21 mouse cellular contexts compared by ENCODE assay signal in genomic region chr9:20995069-20995468, GRCm38 (mm10). TPM values are rescaled to one million over a fixed set of nuclear protein-coding genes. Genes with fewer than 3 reads are reported as not detected.
A peak's percentile ranks its signal among the peaks of the same experiment; 100 is the strongest.
DNase-seq lines count a peak whose midpoint lies in the region; ATAC-seq and TF ChIP-seq lines count a peak whose summit lies in the region.
"Had no signal": no experiment of that assay in that cellular context is flagged by ENCODE, and none has a peak within 500 bp of the region (broad histone marks: within the 10 kb centered on the region; RNA-seq: fewer than 3 reads in every experiment).

No protein-coding gene starts in this region.

- peak; percentile 57 for TF ChIP-seq RAD21 in CH12.LX (IDR thresholded peaks at IDR 0.05; ENCODE audit: low read depth, low read length)

- no peak overlapping the region for H3K27ac ChIP-seq in liver, postnatal 0 days (ENCODE audit: low read depth)
- H3K27ac ChIP-seq in liver, embryonic 12.5 days, result no peak overlapping the region
- H3K27ac ChIP-seq in CH12.LX (ENCODE audit: insufficient read depth, low read depth), result no peak overlapping the region
- no peak overlapping the region for H3K27ac ChIP-seq in stomach, postnatal 0 days (replicated peaks)
- H3K27ac ChIP-seq: hindbrain, embryonic 10.5 days; macrophage; midbrain, embryonic 10.5 days had no signal

- peak; percentile 23 for TF ChIP-seq CTCF in liver, postnatal 0 days (IDR thresholded peaks at IDR 0.05; ENCODE audit: low read depth)
- peak in 1 of 2 experiments; percentile 53; a peak in 2 of 4 replicates for TF ChIP-seq CTCF in CH12.LX (conservative IDR thresholded peaks at IDR 0.05 in 1 of 2, IDR thresholded peaks at IDR 0.05 in 1 of 2; ENCODE audit: low read depth in 2 of 2, low read length in 2 of 2)
- peak; percentile 33 for TF ChIP-seq CTCF in stomach, postnatal 0 days (IDR thresholded peaks at IDR 0.05; ENCODE audit: low read depth)

- no peaks in the 10 kb centered on the region for H3K9me3 ChIP-seq in liver, postnatal 0 days (ENCODE audit: low read length)
- H3K9me3 ChIP-seq in liver, embryonic 12.5 days (replicated peaks), result no peaks in the 10 kb centered on the region
- H3K9me3 ChIP-seq in CH12.LX (replicated peaks; ENCODE audit: low read length), result no peaks in the 10 kb centered on the region
- no peaks in the 10 kb centered on the region for H3K9me3 ChIP-seq in stomach, postnatal 0 days (ENCODE audit: control insufficient read depth, low read length)
- H3K9me3 ChIP-seq: G1E; hindbrain, embryonic 10.5 days; midbrain, embryonic 10.5 days had no signal

- no peak for DNase-seq in liver, postnatal 0 days
- no peak for DNase-seq in CH12.LX (ENCODE audit: extremely low read depth)
- peak; percentile 87 for DNase-seq in kidney, adult 9 months
- DNase-seq in stomach, postnatal 0 days (ENCODE audit: low spot score), result no peak
- DNase-seq in thymus, postnatal 10 days (ENCODE audit: low spot score in 2 of 2), result no peak
- no peak for DNase-seq in left cerebral cortex, postnatal 10 days (ENCODE audit: extremely low spot score in 1 of 2, low spot score in 2 of 2)
- DNase-seq: adrenal gland, postnatal 14 days; cerebellum, adult 11 months; cerebellum, postnatal 10 days; forebrain, postnatal 0 days; gastrocnemius, postnatal 36 days; lung, adult 2 months; right cerebral cortex, postnatal 25 days; thymus, postnatal 36 days had no signal

- in situ Hi-C loops in CH12.LX (cut with MboI; ENCODE audit: low pct_ligation_motif_present, low pct_unique_long_range_greater_than_20kb, low sequenced_read_pairs), result no loop called here

- intact Hi-C loops in left cerebral cortex, postnatal 10 days (cut with DNase I), result no loop called here

- H3K4me1 ChIP-seq in liver, postnatal 0 days (ENCODE audit: insufficient read depth), result peaks cover 4% of the 10 kb centered on the region; the same call in 1 of the 2 replicates
- peaks cover 17% of the 10 kb centered on the region for H3K4me1 ChIP-seq in liver, embryonic 12.5 days
- H3K4me1 ChIP-seq in CH12.LX (ENCODE audit: control insufficient read depth in 1 of 2, insufficient read depth in 2 of 2), result peaks cover 0 to 34% of the 10 kb centered on the region in 2 experiments; a peak in 2 of 4 replicates
- H3K4me1 ChIP-seq in stomach, postnatal 0 days (replicated peaks; ENCODE audit: control insufficient read depth, insufficient read depth), result no peaks in the 10 kb centered on the region

- H3K9ac ChIP-seq in liver, postnatal 0 days (replicated peaks), result no peak overlapping the region
- H3K9ac ChIP-seq in liver, embryonic 12.5 days, result no peak overlapping the region
- H3K9ac ChIP-seq in CH12.LX (ENCODE audit: insufficient read depth, low read depth), result no peak overlapping the region
- no peak overlapping the region for H3K9ac ChIP-seq in stomach, postnatal 0 days (ENCODE audit: low read length)
- H3K9ac ChIP-seq: forebrain, postnatal 0 days had no signal

- no peak for TF ChIP-seq EP300 in liver, postnatal 0 days (IDR thresholded peaks at IDR 0.05; ENCODE audit: low read depth)
- TF ChIP-seq EP300 in CH12.LX (IDR thresholded peaks at IDR 0.05; ENCODE audit: low read length), result no peak
- no peak for TF ChIP-seq EP300 in stomach, postnatal 0 days (optimal IDR thresholded peaks at IDR 0.05)

- H3K4me2 ChIP-seq in liver, postnatal 0 days (ENCODE audit: low read depth, low read length), result no peak overlapping the region
- H3K4me2 ChIP-seq in liver, embryonic 12.5 days, result no peak overlapping the region
- no peak overlapping the region for H3K4me2 ChIP-seq in CH12.LX (ENCODE audit: insufficient read depth, low read depth, poor library complexity, severe bottlenecking)
- H3K4me2 ChIP-seq in stomach, postnatal 0 days (replicated peaks; ENCODE audit: low read depth), result no peak overlapping the region

- no peaks in the 10 kb centered on the region for H3K36me3 ChIP-seq in liver, postnatal 0 days (replicated peaks; ENCODE audit: insufficient read depth, low read length)
- no peaks in the 10 kb centered on the region for H3K36me3 ChIP-seq in liver, embryonic 12.5 days
- no peaks in the 10 kb centered on the region for H3K36me3 ChIP-seq in CH12.LX (replicated peaks in 1 of 2; ENCODE audit: control insufficient read depth in 1 of 2, insufficient read depth in 1 of 2, low read length in 1 of 2)
- no peaks in the 10 kb centered on the region for H3K36me3 ChIP-seq in stomach, postnatal 0 days (ENCODE audit: control insufficient read depth, insufficient read depth, low read length)
- H3K36me3 ChIP-seq: hindbrain, embryonic 10.5 days; midbrain, embryonic 10.5 days had no signal

- dilution Hi-C loops in CH12.LX (cut with MboI; ENCODE audit: extremely low pct_ligation_motif_present, extremely low pct_unique_long_range_greater_than_20kb, low sequenced_read_pairs), result no loop called here

- H3K27me3 ChIP-seq in liver, postnatal 0 days (ENCODE audit: insufficient read depth, low read length), result no peaks in the 10 kb centered on the region
- no peaks in the 10 kb centered on the region for H3K27me3 ChIP-seq in liver, embryonic 12.5 days (replicated peaks)
- H3K27me3 ChIP-seq in CH12.LX (replicated peaks), result no peaks in the 10 kb centered on the region
- no peaks in the 10 kb centered on the region for H3K27me3 ChIP-seq in stomach, postnatal 0 days (ENCODE audit: control insufficient read depth, insufficient read depth, low read length)

- no peak for TF ChIP-seq POLR2A in CH12.LX (IDR thresholded peaks at IDR 0.05; ENCODE audit: low read depth, low read length)

- no peak for ATAC-seq in liver, postnatal 0 days
- ATAC-seq in liver, embryonic 12.5 days, result no peak
- no peak for ATAC-seq in stomach, postnatal 0 days (ENCODE audit: low FRiP score, low TSS enrichment)
- ATAC-seq: forebrain, postnatal 0 days had no signal

- no peak overlapping the region for H3K4me3 ChIP-seq in liver, postnatal 0 days (ENCODE audit: low read depth, low read length)
- H3K4me3 ChIP-seq in liver, embryonic 12.5 days, result no peak overlapping the region
- H3K4me3 ChIP-seq in CH12.LX (replicated peaks in 1 of 3; ENCODE audit: low read depth in 2 of 3, low read length in 2 of 3, poor library complexity in 1 of 3), result no peak overlapping the region
- no peak overlapping the region for H3K4me3 ChIP-seq in stomach, postnatal 0 days (ENCODE audit: low read depth, low read length)
- H3K4me3 ChIP-seq: hindbrain, embryonic 10.5 days; midbrain, embryonic 10.5 days had no signal

- H3K79me2 ChIP-seq in CH12.LX (replicated peaks; ENCODE audit: control insufficient read depth, extremely low read depth, insufficient read depth, poor library complexity, severe bottlenecking), result no peaks in the 10 kb centered on the region

- WGBS in liver, postnatal 0 days (ENCODE audit: insufficient replicate concordance), result 71% methylated on average over 3 of the region's 3 CpGs
- WGBS in liver, embryonic 12.5 days (ENCODE audit: insufficient replicate concordance), result 61% methylated on average over 3 of the region's 3 CpGs
- 70% methylated on average over 3 of the region's 3 CpGs for WGBS in stomach, postnatal 0 days

TF ChIP-seq in CH12.LX, 34 proteins besides CTCF, POLR2A, EP300 and RAD21:
- TF ChIP-seq HCFC1 (IDR thresholded peaks at IDR 0.05; ENCODE audit: low read depth, low read length) (no peak), SMC3 (IDR thresholded peaks at IDR 0.05; ENCODE audit: low read depth, low read length) (peak; percentile 42)

RNA-seq across cellular contexts. Expression of gene Mrpl4, which starts 7.5 kb away (rescaled TPM):
- polyA plus RNA-seq in liver, postnatal 0 days (2015; fragmentation: Nextera tagmentation; extraction: Ambion mirVana), result 54.6 and 55.0 TPM in 2 replicates
- polyA plus RNA-seq in liver, embryonic 12.5 days (2016; fragmentation: Nextera tagmentation; extraction: Ambion mirVana), result 89.3 and 91.4 TPM in 2 replicates
- total RNA-seq in CH12.LX (2012; rRNA removed) (98.7 and 103 TPM in 2 replicates), CH12.LX (2014; rRNA removed) (42.1 and 43.9 TPM in 2 replicates)
- 83.6 and 94.8 TPM in 2 replicates for polyA plus RNA-seq in CH12.LX (2012; ENCODE audit: insufficient read length, low read depth)
- 87.3 and 90.2 TPM in 2 replicates for polyA plus RNA-seq in stomach, postnatal 0 days (2015; fragmentation: Nextera tagmentation; extraction: Ambion mirVana)
- total RNA-seq in left cerebral cortex, postnatal 10 days (2021), result 10 to 100 TPM; 53.3 to 56.0 TPM

RNA-seq across cellular contexts. Expression of gene S1pr2, which starts 18.5 kb away (rescaled TPM):
- polyA plus RNA-seq in liver, postnatal 0 days (2015; fragmentation: Nextera tagmentation; extraction: Ambion mirVana), result 2.4 and 3.1 TPM in 2 replicates
- polyA plus RNA-seq in liver, embryonic 12.5 days (2016; fragmentation: Nextera tagmentation; extraction: Ambion mirVana), result 6.6 and 6.7 TPM in 2 replicates
- 1.6 and 2.0 TPM in 2 replicates for total RNA-seq in CH12.LX (2012; rRNA removed)
- total RNA-seq in CH12.LX (2014; rRNA removed), result 0.84 and 1.3 TPM in 2 replicates
- 1.4 and 3.2 TPM in 2 replicates for polyA plus RNA-seq in CH12.LX (2012; ENCODE audit: insufficient read length, low read depth)
- polyA plus RNA-seq in stomach, postnatal 0 days (2015; fragmentation: Nextera tagmentation; extraction: Ambion mirVana), result 16.3 and 19.4 TPM in 2 replicates
- 1 to 10 TPM; 1.5 to 1.6 TPM for total RNA-seq in left cerebral cortex, postnatal 10 days (2021)

RNA-seq across cellular contexts. Expression of gene Icam1, which starts 20.7 kb away (rescaled TPM):
- polyA plus RNA-seq in liver, postnatal 0 days (2015; fragmentation: Nextera tagmentation; extraction: Ambion mirVana), result 12.7 and 13.6 TPM in 2 replicates
- polyA plus RNA-seq in liver, embryonic 12.5 days (2016; fragmentation: Nextera tagmentation; extraction: Ambion mirVana), result 9.9 TPM in 2 replicates
- total RNA-seq in CH12.LX (2012; rRNA removed) (128 and 202 TPM in 2 replicates), CH12.LX (2014; rRNA removed) (101 and 102 TPM in 2 replicates)
- polyA plus RNA-seq in CH12.LX (2012; ENCODE audit: insufficient read length, low read depth), result 64.2 and 70.6 TPM in 2 replicates
- polyA plus RNA-seq in stomach, postnatal 0 days (2015; fragmentation: Nextera tagmentation; extraction: Ambion mirVana), result 9.5 and 11.9 TPM in 2 replicates
- 1 to 10 TPM; 3.1 to 3.3 TPM for total RNA-seq in left cerebral cortex, postnatal 10 days (2021)

RNA-seq across cellular contexts. Expression of gene Icam4, which starts 34.1 kb away (rescaled TPM):
- 57.7 and 58.5 TPM in 2 replicates for polyA plus RNA-seq in liver, postnatal 0 days (2015; fragmentation: Nextera tagmentation; extraction: Ambion mirVana)
- polyA plus RNA-seq in liver, embryonic 12.5 days (2016; fragmentation: Nextera tagmentation; extraction: Ambion mirVana), result 231 and 238 TPM in 2 replicates
- total RNA-seq in CH12.LX (2012; rRNA removed), result 2.9 and 3.1 TPM in 2 replicates
- total RNA-seq in CH12.LX (2014; rRNA removed), result 1.1 and 1.2 TPM in 2 replicates
- polyA plus RNA-seq in CH12.LX (2012; ENCODE audit: insufficient read length, low read depth), result 0.72 and 0.96 TPM in 2 replicates
- polyA plus RNA-seq in stomach, postnatal 0 days (2015; fragmentation: Nextera tagmentation; extraction: Ambion mirVana), result 0.50 and 0.81 TPM in 2 replicates
- total RNA-seq in left cerebral cortex, postnatal 10 days (2021), result under 1 TPM in 1 of 2 experiments, not detected in 1; 0.63 TPM
- total RNA-seq: forebrain, postnatal 0 days; midbrain, postnatal 0 days; neutrophil, adult 5-6 weeks had no signal
- polyA plus RNA-seq: forebrain, postnatal 0 days; macrophage had no signal

RNA-seq across cellular contexts. Expression of gene Dnmt1, which starts 35.4 kb away (rescaled TPM):
- polyA plus RNA-seq in liver, postnatal 0 days (2015; fragmentation: Nextera tagmentation; extraction: Ambion mirVana), result 20.3 and 24.5 TPM in 2 replicates
- polyA plus RNA-seq in liver, embryonic 12.5 days (2016; fragmentation: Nextera tagmentation; extraction: Ambion mirVana), result 97.3 and 101 TPM in 2 replicates
- total RNA-seq in CH12.LX (2012; rRNA removed), result 121 and 130 TPM in 2 replicates
- 84.8 and 89.9 TPM in 2 replicates for total RNA-seq in CH12.LX (2014; rRNA removed)
- 145 and 190 TPM in 2 replicates for polyA plus RNA-seq in CH12.LX (2012; ENCODE audit: insufficient read length, low read depth)
- polyA plus RNA-seq in stomach, postnatal 0 days (2015; fragmentation: Nextera tagmentation; extraction: Ambion mirVana), result 17.9 TPM in 2 replicates
- total RNA-seq in left cerebral cortex, postnatal 10 days (2021), result 10 to 100 TPM; 51.1 to 54.7 TPM
